Mouse (Mus musculus): Measurements from ENCODE around the gene Kif13a.

Gene Kif13a

DNA sequence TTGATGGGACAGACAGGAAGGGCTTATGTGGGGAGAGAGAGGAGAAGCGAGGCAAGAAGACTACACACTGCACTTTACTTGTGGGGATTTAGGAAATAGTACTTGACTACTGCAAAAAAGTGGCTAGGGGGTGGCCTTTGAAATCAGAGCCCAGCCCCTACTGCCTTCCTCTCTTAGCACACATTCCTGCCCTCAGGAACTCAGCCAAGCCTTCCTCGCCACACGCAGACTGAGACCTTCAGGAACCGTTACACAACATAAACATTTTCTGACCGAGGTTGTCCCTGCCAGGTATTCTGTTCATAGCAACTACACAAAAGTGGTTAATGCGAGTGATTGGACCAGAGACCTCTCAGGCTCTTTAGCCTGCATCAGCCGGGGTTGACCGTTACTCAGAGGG is 8.1 kb downstream of the Kif13a start:
- DNase-seq (ENCODE audit: low spot score in 2 of 2) = no peak

DNA sequence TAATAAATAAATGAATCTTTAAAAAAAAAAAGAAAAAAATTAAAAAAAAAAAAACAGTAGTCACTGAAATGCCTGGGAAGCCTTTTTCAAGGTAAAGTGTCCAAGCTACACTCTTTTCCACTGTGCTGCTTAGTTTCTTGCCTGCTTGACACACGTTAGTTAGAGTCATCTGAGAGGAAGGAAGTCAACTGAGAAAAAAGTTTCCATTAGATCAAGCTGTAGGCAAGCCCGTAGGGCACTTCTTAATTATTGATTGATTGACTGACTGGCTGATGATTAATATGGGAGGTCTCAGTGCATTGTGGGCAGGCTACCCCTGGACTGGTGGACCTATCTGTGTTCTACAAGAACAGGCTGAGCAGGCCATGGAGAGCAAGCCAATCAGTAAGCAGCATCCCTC is 9.9 kb downstream of the Kif13a start:
- DNase-seq (ENCODE audit: low spot score in 2 of 2) = no peak

DNA sequence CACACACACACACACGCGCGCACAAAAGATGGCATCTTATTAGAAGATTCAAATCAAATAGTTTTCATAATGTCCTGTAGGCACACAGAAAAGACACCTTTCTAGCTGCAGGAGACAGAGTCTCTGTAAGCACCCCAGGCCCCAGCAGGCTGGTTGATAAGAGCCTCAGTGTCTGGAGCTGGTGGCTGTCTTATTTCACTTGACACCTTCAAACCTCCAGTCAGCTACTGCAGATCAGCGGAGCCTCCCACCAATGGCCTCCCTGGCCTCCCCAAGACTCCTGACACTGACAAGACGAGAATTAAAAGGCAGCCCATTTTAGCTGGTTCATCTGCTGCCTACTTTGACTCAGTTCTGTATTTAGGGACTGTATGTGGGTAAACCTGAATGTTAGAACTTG is 11.2 kb downstream of the Kif13a start:
- no peak for DNase-seq (ENCODE audit: low spot score in 2 of 2)

DNA sequence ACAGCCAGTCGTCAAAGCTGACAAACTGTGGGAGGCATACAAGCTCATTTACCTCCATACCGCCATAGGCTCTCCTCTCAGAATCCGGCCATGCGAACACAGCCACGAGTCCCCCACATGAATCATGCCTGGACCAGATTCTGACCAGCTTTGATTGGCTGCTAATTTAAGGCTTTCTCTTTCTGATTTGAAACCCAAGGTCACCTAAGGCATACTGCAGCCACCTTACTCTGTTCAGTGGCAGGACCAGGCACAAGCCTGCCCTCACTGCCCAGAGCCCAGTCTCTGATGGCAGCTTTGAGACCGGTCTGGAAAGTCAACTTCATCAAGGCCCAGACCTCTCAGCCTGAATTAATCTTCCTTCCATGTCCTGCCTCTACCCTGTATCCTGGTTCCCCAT is 17.7 kb downstream of the Kif13a start:
- no peak for DNase-seq (ENCODE audit: low spot score in 2 of 2)

DNA sequence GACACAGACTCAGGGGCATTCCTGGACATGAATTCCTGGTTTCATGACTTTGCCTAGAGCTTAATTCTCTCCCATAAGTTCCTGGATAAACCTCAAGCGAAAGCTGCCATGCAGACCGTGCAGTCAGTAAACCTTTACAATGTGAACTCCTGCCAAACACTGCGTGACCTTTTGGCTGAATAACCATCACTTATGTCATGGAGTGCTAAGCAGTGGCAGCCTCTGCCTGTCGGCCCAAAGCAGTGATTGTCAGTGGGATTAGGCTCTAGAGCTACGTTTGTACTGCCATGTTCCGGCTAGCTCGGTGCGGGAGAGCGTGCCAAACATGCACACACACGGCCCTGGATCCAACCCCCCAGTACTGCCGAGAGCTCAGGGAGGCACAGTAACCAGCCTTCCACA is 18.6 kb downstream of the Kif13a start:
- DNase-seq (ENCODE audit: low spot score in 2 of 2) = no peak

DNA sequence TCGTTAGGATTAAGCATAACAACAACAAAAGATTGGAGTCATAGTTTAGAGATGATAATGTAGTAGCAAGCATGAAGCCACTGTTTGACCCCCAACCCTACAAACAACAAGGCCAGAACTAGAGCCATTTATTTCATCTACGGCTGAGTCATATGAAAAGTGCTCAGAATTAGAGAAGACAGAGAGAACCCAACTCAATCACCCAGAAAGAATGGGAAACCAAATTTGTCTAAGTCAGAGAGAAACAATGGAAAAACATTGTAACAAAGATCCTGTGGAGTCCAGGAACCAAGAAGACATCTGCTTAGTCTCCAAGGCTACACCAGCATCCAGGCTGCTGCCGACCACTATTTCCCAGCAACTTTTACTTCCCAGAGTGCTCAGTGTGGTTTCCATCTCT is 19.7 kb downstream of the Kif13a start:
- no peak for DNase-seq (ENCODE audit: low spot score in 2 of 2)

DNA sequence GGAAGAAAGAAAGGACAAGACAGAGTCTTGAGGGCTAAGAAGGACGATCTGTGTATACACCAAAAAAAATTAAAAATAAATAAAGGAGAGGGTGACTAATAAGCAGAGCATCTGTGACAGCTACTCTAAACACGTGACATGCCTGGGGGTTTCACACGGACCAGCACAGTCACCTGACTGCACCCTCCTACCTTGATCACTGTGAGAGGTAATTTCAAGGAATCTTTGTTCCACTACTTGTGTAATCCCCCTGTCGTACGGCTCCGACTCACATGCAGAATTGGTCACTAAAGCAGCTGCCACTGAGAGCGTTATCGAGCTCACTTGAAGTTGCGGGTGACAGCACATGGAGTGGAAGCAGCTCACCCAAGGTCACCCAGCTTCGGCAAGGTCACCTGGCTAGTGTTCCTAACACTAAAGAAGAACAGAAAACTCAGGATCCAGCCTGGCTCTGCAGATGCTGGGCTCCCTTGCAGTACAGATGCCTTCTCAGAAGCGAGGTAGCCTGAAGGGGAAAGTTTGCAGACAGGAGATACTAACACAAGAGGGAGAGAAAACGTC is 20.6 kb downstream of the Kif13a start:
- no peak for DNase-seq (ENCODE audit: low spot score in 2 of 2)

DNA sequence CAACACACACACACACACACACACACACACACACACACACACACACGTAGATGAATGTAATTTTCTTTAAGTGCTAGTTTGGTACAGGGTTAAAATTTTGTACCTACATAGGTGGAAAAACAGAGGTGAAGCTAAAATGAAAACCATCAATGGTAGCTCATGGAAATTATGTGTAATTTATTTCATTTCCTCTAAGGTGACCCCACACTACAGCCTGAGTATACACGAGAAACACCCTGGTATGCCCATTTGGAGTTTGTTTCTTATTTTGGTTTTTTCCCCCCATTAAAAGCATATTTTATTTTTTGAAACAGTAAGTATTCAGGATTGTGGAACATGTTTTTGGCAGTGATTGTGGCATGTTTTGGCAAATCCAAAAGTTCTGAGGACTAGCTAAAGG is 21.3 kb downstream of the Kif13a start:
- no peak for DNase-seq (ENCODE audit: low spot score in 2 of 2)

DNA sequence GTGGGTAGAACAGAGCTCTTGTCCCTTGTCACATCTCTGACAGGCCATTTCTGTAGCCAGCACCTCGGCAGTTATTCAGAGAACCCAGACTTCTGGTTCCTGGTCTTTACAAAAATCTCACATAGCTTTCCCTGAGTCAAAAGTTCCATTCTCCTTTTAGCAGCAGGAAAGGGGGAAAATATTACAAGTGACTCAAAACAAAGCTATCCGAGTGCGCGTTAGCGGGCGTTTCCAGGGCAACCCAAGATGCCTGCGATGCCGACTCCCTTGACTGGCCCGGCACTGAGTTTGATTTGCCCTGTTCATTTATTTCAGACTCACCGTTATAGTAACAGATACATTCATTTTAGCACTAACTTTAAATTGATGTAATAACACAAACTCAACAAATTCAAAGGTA is 21.8 kb downstream of the Kif13a start:
- no peak for DNase-seq (ENCODE audit: low spot score in 2 of 2)

DNA sequence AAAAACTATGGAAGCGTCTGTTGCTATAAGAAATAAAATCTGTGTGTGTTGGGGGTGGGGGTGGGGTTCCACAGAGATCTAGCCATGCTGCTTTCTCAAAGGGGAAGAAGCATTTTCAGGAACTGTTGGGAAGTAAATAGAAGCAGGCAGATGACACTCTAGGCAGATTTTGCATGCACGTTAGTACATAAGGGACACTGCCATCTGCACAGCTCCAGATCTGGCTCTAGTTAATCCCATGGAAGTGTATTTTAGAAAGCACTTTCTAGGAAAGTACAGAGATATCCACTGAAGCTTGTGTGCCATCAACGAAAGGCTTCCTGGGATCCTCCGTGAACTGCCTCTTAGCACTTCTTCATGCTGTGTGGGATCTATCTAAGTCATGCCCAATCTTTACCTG is 22.6 kb downstream of the Kif13a start:
- DNase-seq (ENCODE audit: low spot score in 2 of 2) = no peak

DNA sequence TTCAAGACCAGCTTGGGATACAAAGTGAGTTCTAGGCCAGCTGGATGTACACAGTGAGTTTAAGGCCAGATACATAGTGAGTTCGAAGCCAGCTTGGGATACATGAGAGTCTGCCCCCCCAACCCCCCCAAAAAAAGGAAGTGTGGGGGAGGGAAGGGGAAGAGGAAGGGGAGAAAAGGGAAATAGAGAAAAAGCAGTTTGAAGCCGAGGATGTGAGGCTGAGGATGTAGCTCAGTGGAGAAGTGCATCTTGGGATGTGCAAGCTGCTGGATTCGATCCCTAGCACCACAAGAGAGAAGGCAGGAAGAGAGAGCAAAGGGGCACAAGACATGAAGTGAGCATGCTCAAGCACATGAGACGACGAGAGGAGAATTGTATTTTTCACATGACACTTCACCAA is 23.7 kb downstream of the Kif13a start:
- DNase-seq (ENCODE audit: low spot score in 2 of 2) = no peak

DNA sequence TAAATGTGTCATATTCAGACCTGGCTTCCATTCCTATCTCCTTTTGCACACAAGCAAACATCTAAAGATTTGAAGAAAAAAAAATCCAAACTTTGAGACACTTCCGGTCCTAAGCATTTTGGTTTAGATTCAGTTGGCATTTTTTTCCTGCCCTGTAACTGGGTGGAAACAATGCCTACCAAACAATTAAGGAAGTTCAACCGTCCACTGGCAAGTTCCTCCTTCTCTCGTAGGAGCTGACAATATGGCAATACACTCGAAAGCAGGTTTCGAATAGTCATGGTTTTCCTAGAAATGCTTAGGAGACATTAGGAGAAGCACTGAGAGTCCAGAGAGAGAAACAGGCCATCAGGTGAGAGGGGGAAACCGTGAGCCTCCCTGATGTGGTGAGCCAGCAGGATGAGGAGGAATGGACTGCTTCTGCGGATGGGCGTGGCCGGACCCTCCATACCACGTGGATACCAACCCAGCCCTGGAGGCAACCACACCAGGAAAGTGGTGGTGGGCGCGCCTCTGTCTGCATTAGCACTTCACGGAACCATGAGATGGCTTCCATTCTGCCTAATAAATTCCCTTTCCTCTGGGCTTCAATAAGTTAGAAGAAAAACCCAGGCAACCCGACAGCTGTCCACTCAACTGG is 24.6 kb downstream of the Kif13a start:
- no peak for DNase-seq (ENCODE audit: low spot score in 2 of 2)

DNA sequence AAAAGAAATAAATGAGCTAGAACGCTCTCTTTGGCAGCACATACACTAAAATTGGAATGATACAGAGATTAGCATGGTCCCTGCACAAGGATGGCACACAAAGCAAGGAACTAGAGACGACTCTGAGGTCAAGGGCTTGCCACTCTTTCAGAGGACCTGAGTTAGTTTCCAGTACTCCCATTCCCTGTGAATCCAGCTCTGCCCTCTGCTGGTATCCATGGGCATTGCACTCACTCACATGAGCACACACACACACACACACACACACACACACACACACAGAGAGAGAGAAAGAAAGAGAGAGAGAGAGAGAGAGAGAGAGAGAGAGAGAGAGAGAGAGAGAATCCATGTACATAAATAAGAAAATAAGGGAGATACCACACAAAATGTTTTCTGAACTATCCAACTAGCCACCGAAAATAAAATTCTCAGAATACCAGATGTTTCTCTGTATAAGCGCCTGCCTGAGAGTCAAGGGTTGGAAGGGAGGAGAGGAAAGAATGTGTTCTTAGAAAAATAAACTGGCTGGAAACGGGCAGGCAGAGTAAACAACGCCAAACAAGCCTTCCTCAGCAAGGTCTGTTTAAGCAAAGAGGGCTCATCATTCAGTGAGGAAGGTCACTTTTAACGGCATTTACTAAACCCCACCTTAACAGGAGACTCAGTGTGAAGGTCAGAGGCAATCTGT is 27.0 kb downstream of the Kif13a start:
- no peak for DNase-seq (ENCODE audit: low spot score in 2 of 2)

DNA sequence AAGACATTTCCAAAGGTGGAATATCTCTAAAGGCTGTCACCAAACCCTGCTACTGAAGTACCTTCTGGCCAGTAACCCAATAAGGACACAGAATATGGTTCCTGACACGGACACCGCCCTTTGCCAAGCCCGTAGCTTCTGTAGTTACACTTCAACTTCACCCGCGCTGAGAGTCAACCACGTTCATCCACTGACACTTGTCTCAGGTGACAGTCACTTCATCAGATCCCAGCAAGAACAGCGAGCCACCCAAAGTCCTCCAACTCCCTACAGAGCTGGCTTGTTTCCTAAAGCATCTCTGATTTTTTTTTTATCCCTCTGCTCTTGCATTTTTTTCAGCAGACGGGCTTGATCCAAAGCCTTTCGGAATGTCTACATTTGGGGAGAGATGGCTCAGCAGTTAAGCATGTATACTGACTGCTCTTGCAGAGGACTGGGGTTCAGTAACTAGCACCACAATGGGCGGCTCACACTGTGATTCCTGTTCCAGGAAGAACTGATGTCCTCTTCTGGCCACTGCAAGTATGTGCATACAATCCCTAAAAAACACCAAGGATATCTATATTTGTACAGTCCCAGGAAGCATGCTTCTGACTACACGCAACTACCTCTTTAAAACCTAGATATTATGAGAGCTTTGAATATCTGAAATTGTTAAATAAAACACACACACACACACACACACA is 28.7 kb downstream of the Kif13a start:
- DNase-seq (ENCODE audit: low spot score in 2 of 2) = no peak

DNA sequence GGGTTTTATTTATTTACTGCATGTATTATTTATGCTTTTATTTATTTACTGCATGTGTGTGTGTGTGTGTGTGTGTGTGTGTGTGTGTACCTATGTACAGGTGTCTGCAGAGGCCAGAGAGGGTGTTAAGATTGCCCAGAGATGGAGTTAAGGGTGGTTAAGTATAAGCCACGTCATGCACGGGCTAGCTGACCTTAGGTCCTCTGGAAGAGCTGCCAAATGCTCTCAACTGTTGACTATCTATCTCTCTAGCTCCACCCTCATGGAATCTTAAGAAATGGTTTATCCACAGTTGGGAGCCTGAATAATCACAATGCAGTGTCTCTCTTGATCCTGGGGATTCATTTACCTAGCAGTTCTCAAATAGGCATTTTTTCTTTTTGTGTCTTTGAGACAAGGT is 30.8 kb downstream of the Kif13a start:
- no peak for DNase-seq (ENCODE audit: low spot score in 2 of 2)

DNA sequence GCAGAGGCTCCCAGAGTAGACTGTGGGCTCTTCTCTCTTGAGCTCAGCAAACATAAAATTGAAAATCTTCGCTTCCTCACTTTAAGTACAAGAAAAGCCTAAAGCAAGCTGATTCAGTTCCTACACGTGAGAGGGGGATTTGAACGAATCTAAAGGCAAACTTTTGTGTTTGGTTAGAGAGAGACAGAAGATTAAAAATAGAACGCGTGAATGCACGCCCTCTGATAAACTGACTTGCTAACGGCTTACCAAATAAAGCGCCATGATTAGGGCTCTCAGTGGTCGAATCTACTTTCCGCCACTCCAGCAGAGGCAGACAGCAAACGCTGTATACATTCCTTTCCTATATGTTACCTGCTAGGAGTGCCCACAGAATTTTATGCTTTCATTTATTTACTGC is 31.3 kb downstream of the Kif13a start:
- DNase-seq (ENCODE audit: low spot score in 2 of 2) = no peak

DNA sequence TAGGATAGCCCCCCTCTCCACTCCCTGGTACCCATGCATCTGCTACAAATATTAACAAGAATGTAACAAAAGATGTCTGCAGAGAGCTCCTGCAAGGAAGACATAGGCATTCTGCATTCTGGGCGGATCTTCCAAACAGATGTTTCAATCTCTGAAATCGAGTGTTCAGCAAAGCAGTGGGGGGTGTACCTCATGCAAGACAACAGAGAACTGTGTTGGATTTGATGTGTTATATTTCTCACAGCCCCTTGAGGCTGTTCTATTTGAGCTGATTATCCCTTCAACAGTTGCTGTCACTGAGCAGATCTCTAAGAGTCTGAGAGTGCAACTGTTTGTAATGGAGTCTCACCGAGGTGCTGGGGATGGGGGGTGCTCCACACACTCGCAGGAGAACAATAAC is 37.3 kb downstream of the Kif13a start:
- DNase-seq (ENCODE audit: low spot score in 2 of 2) = no peak

DNA sequence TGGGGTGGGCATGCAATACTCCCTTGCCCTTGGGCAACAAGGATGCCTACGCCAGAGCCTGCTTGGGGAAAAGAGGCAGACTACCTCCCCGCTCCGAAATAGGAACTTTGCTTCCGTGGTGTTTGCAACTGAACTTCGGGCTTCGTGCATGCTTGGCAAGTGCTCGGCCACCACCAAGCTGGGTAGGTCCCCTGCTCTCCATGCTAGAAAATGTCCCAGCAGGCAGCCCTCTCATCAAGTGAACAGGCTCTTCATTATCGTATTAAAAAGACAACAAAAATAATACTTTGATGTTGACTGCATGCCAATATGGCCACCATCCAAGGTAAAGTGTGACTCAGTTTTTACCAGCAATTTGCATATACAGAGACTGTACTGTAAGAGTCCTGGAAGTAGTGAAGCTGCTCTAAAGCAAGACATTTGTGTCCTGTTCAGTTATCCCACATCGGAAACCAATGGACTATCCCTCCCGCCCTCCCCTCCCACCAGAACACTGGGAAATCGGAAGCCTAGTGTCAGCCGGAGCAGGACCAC is 41.5 kb downstream of the Kif13a start:
- DNase-seq (ENCODE audit: low spot score in 2 of 2) = no peak

DNA sequence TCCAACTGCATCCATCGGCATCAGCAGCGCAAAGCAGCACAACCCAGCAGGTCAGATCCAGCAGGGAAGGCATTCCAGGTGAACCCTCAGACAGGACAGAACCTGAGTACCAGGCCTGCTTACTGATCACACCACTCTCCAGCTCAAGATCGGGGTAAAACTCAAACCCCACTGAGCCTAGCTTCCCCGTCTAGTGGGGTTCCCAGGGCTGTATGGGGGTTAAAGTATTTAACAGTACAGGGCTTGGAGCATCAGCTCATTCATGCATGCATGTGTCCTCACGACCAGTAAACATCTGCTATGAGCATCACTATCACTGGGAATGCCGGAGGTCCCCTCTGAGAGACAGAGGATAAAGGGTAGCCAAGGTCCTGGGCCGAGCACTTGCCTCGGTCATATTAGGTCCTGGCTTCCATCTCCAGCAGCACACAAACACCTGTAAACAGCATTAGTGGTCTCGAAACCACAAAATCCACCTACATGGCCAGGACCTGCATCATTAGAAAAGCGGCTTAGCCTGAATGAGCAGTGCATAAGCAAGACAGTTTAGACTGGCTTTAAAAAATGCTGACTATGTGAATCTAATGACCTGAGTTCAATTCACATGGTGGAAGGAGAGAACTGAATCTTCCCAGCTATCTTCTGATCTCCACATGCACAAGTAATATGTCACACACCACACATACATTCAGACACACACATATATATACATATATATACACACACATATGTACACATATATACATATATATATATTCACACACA is 43.0 kb downstream of the Kif13a start:
- no peak for DNase-seq (ENCODE audit: low spot score in 2 of 2)

DNA sequence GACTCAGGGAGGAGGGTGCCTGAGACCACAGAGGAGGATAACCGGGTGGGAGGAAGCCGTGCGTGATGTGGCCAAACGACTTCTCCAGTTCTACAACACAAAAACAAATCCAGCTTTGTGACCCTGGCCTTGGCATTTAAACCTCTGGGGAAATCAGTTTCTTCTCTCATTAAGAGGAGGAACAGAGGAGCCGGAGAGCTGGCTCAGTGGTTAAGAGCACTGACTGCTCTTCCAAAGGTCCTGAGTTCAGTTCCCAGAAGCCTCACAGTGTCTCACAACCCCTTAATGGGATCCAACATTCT is 44.0 kb downstream of the Kif13a start:
- no peak for DNase-seq (ENCODE audit: low spot score in 2 of 2)

DNA sequence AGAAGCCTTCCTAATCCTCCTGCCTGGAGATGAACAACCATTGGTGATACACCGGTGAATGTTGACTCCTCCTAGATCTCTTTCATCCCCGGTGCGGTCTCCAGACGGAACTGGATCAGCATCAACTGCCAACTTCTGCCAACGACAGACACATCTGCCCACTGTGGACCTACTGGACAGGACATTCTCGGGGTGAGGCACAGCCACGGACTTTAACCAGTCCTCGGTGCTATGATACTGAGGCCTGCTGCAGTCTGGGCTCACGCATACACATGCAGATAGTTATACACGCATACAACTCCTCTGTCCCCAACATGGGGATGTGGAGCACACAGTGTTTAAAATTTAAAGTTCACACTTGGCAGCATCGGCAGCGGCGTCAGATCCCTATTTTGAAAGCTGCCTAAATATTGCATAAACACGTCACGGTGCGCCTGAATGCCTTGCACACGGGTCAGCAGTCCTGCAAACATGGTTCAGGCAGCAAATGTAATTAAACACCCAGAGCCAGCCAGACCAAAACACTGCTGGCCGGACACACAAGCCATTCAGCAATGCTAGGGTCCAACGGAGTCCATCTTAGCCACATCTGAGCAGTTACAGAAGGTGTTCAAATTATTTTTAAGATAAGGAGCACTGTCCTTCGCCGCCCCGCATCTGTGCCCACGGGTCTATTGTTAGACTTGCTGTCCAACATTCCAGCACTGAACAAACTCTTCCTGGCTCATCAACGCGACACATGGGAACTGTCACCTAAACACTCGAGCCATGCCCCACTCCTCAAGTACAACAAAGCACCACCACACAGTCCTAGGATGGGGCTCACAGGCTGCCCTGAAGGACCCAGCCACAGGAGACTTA is 44.5 kb downstream of the Kif13a start:
- no peak for DNase-seq (ENCODE audit: low spot score in 2 of 2)

Measured in frontal cortex, postnatal 25 days (tissue).